Mouse (Mus musculus): ENCODE data around the gene Dmpk.
"Not testable (repeated sequence)": the region's sequence is repeated elsewhere in the genome, so short reads cannot be mapped to it uniquely, and the experiment has no call there.

Gene Dmpk

GRCm38 (mm10) chr7:19083701-19084100 is at the start of gene Dmpk:
TSS of gene Dmpk (plus strand) at chr7:19083849.
- DNase-seq, result no peak

DNA sequence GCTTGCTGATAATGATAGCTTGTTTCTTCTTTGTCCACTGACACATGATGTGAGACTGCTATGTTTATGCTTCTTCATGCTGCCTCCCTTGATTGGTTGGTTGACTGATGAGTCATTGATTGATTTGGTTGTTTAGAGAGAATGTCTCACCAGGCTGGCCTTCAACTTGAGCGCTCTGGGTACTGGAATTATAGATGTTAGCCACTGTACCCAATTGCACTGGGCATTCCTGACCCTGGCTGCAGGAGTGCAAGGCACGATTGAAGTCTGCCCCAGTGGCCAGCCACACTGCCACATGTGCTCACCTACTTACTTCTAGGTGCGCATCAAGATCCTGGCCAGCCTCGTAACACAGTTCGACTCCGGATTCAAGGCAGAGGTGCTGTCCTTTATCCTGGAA is 39.0 kb upstream of the Dmpk start:
- DNase-seq, result no peak

DNA sequence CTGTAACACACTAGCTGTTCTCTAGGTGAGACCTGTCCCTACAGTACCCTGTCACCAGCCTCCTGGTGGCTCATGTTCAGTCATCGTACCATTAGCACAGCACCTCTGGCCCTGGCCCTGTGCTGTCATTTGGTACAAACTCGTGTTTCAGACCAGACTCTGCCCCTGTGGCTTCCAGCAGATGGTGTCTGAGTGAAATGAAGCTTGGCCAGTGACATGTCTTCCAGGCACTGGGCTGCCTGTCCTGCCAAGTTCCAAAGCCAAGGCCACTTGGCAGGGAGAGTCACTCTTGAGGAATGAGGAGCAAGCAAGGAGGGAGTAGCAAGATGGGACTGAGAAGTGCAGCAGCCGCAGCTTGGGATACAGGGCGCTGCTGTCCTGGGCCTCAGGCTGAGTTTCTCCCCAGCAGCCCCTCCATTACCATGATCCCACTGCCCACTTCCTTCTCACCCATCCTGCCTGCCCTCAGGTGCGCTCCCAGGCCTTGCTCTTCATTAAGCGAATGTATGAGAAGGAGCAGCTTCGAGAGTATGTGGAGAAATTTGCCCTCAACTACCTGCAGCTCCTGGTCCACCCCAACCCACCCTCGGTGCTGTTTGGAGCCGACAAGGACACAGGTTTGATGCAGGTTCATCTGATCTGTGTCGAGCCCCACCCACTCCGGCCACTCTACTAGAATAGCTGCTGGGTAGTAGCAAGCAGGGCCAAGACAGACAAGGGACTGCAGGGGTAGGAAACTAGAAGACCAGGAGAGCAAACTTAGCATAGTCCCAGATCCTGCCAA is 37.2 kb upstream of the Dmpk start:
- peak; percentile 65 for DNase-seq

GRCm38 (mm10) chr7:19048006-19048527 is 35.6 kb upstream of the Dmpk start:
- DNase-seq, result no peak

DNA sequence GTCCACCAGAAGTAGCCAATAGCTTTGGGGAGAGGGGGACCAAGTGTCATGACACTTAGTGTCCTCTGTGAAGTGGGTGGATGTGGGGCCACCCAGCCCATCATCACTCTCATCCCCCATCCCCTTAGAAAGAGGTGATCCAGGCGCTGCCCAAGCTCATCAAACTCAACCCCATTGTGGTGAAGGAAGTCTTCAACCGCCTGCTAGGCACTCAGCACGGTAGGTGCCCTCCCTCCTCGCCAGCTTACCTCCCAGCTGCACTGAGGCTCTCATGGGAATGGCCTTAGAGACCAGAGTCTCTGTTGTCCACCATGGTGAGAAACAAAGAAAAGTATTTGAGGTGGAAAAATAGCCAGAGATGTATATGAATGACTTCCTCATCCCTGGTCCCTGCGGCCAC is 34.4 kb upstream of the Dmpk start:
- no peak for DNase-seq

DNA sequence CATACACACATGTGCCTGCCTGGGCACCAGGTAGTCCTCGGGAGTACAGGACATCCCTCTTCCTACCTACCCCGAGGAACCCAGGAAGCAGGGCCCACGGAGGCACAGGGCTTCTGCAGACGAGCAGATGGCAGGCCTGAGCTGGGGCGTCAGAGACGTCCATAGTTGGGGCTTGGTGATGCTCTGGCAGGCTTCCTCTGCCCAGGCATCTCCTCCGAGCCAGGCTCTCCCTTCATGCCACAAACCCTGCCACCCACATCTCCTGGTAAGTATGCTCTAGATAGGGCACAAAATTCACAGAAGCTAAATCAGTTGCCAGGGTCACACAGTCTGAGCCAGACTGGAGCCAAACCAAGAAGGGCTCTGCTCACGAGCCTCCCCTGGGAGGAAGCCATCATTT is 33.5 kb upstream of the Dmpk start:
- DNase-seq, result no peak

DNA sequence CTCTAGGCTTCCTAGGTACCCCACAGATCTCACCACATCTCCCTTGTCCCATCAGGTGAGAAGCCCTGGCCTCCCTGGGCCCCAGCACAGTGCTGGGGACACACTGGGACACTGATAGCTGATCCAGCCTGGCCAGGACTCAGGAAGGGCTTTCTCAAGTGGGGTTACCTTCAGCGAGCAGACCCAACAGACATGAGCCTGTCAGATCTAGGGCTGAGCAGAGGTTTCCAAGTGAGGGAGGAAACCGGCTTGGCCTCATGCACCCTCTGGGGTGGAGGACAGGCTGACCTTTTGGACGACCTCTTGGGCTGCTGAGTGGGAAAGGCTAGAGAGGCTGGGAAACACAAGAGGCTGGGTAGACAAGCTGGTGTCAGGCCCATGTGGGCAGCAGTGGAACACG is 32.5 kb upstream of the Dmpk start:
- no peak for DNase-seq

DNA sequence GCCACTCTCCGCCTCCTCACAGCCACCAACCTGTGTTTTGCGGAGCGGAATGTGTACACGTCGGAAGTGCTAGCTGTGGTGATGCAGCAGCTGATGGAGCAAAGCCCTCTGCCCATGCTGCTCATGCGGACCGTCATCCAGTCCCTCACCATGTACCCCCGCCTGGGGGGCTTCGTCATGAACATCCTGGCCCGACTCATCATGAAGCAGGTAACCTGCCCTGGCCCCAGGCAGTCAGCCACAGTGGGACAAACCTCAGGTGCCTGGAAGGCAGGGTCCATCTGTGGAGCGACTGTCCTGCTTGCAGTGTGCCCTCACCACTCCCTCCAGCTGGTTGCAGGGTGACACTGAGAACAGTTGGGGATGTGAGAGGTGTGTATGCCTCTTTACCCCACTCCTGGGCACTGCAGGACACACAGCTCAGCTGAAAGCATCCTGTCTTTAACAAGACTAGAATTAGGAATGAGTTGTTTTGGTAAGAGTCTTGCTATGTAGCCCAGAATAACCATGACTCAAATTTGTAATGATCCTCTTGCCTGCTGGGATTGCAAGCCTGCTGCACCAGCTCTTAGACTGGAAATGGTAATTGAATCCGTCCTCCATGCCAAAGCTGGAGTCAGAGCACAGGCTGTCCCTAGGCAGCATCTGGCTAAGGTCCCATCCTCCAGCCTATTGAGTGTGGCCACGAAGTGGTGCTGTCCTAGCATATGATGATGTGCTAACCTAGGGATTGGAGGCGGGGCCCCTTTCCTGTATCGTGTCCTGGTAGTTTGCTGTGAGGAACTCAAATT is 31.1 kb upstream of the Dmpk start:
- DNase-seq, result no peak

DNA sequence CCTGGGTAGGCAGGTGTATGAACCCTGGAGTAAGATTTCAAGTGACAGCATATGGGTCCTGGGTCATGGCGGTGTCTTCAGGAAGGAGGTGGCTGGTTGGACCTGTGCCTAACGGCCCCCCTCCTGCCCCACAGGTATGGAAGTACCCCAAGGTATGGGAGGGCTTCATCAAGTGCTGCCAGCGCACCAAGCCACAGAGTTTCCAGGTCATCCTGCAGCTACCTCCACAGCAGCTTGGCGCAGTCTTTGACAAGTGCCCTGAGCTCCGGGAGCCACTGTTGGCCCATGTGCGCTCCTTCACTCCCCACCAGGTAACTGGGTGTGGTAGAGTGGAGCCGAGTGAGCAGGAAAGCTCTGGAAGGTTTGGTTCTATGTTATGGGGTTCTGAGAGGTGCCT is 30.5 kb upstream of the Dmpk start:
- no peak for DNase-seq

DNA sequence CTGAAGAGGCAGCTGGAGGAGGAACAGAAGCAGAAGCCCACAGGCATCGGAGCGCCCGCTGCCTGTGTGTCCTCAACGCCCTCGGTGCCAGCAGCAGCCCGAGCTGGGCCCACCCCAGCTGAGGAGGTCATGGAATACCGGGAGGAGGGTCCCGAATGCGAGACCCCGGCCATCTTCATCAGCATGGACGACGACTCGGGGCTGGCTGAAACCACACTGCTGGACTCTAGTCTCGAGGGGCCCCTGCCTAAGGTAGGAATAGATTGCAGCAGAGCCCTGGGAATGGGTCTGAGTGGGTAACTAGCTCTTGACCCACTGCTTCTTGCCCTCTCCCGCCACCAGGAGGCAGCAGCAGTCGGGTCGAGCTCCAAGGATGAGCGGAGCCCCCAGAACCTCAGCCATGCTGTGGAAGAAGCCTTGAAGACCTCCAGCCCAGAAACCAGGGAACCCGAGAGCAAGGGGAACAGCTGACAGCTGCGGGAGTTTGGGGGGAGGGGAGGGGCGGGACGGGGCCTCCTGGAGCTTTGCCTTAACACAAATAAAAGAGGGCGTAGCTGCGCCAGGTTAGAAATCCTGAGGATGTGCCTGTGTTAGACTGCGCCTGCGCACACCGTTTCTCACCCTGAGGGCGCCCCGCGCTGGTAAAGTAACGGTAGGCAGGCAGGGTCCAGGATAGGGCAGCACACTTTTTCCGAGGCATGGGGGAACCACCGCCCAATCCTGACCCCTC is 29.4 kb upstream of the Dmpk start, which contains the start of gene Rsph6a:
Rsph6a (plus strand) TSS at position 644 of the 730 bp plus-strand sequence.
- DNase-seq, result no peak

DNA sequence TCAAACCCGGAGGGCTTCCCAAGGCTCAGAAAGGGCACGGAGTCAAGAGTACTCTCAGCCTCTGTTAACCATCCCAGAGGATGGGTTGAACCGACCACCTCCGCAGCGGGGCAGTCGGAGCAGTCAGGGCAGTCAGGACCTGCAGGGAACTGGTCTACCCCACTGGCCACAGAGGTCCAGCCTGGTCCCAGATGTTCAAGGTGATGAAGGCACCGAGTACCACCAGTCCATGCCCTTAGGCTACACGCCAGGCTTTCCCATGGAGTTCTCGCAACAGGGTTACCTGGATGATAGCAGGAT is 28.9 kb upstream of the Dmpk start:
- no peak for DNase-seq

DNA sequence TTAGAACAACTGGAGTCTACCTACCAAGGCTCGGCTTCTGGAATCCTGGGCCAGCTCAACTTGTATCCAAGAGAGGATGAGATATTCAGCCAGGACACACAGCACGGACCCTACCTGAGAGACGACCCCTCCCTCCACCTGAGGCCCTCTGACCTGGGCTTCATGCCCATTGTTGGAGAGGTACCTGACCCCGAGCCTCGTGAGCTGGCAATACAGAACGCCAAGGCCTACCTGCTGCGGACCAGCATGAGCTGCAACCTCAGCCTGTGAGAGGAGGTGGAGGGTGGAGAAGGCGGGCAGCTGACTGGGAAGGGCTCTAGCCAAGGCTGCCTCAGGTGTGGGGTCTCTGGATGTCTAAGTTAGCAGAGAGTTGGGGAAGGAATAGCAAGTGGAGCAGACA is 28.5 kb upstream of the Dmpk start:
- DNase-seq, result no peak

GRCm38 (mm10) chr7:19057405-19057804 is 26.2 kb upstream of the Dmpk start:
- DNase-seq, result no peak

GRCm38 (mm10) chr7:19065896-19066295 is 17.8 kb upstream of the Dmpk start:
- DNase-seq, result no peak

DNA sequence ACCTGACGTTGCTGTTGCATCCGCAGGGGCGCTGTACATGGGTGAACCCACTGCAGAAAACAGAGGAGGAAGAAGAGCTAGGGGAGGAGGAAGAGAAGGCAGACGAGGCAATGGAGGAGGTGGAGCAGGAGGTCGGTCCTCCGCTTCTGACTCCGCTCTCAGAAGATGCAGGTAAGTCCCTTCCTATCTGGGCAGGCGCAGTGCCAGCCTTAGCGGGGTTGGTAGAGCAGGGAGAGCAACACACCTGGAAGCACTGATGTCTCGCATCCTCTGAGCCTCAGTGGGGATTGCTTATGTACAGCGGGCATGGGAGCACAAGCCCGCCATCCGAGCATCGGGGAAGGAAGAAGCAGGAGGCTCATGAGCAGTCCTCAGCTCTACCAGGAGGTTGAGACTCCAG is 16.6 kb upstream of the Dmpk start:
- DNase-seq, result no peak

DNA sequence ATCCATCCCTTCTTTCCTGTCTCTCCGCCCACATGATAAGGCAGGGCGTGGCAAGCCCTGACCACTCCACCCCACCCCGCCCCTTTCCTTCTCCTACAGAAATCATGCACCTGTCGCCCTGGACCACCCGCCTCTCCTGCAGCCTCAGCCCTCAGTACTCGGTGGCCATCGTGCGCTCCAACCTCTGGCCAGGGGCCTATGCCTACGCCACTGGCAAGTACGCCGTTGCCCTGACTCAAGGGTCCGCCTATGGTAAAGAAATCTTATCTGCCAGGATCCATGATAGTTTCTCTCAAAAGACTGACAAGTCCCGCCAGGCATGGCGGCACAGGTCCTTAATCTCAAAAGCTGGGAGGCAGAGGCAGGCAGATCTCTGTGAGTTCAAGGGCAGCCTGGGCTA is 15.7 kb upstream of the Dmpk start:
- DNase-seq, result no peak

DNA sequence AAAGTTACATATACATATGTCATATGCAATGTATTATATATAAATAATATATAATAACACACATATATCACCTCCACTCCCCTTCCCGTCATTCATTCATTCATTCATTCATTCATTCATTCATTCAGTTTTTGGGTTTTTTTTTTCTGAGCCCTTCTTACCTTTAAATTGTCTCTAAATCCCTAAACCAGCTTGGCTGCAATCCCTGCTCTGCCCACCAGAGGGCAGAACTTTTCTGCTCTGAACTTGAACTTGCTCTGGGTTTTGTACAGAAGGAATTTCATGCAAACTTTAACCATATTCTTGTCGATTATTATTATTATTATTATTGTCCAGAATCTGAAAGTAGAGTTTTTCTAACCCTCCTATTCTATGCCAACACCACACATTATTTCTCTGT is 14.9 kb upstream of the Dmpk start:
- DNase-seq, result peak; percentile 68

- no peak for DNase-seq
Measured at GRCm38 (mm10) chr7:19069500-19069899, 14.1 kb upstream of the Dmpk start.

DNA sequence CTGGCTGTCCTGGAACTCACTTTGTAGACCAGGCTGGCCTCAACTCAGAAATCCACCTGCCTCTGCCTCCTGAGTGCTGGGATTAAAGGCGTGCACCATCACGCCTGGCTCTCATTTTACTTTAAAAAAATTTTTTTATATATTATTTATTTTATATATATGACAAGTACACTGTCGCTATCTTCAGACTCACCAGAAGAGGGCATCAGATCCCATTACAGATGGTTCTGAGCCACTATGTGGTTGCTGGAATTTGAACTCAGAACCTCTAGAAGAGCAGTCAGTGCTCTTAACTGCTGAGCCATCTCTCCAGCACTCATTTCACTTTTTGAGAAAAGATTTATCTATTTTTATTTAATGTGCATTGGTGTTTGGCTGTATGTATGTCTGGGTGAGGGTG is 12.6 kb upstream of the Dmpk start:
- not testable (repeated sequence) for DNase-seq

DNA sequence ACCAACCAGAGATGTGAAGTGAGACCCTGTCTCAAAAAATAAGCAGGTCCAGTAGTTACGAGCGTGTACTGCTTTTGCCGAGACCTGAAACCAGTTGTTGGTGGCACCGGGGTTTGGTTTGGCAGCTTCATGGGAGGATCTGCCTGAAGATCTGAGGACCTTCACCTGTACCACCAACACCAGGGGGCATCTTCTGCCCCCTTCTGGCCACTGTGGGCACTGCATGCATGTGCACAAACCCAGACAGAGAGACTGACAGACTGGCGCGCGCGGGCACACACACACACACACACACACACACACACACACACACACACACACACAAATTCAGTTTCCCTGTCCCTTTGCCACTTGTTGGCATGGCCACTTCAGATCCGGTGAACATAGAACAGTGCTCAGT is 10.1 kb upstream of the Dmpk start:
- DNase-seq, result no peak

DNA sequence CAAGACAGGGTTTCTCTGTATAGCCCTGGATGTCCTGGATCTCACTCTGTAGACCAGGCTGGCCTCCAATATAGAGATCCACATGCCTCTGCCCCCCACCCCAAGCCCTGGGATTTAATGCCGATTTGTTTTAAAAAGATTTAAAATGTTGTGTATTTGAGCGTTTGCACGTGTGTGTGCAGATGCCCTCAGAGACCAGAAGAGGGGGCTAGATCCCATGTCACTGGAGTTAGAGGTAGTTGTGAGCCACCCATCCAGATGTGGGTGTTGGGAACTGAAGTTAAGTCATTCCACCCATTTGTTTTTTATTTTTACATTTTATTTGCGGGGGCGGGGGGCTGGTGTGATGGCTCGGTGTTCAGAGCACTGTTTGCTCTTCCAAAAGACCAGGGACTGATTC is 9.2 kb upstream of the Dmpk start:
- no peak for DNase-seq

DNA sequence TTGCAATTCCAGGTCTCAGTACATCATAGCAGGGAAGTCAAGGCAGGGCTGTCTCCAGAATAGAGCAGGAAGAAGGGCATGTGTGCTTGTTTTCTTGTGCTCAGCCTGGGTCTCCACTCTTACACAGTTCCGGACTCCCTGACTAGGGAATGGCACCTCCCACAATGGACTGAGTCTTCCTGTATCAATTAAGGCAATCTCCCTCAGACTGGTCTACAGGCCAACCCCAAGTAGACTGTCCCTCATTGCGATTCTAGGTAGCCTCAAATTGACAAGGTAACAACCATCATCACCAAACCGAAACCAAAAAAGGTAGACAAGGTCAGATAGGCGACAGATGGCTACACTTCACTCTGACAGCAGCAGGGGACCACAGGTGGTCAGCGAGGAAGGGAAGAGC is 8.4 kb upstream of the Dmpk start:
- no peak for DNase-seq

- peak; percentile 87 for DNase-seq
Measured at GRCm38 (mm10) chr7:19075723-19076585, 7.7 kb upstream of the Dmpk start, which contains the start of gene Dmwd. TSS of gene Dmwd (plus strand) at chr7:19076227.
